ENCODE assay signal across 26 mouse cellular contexts in the genomic region with DNA sequence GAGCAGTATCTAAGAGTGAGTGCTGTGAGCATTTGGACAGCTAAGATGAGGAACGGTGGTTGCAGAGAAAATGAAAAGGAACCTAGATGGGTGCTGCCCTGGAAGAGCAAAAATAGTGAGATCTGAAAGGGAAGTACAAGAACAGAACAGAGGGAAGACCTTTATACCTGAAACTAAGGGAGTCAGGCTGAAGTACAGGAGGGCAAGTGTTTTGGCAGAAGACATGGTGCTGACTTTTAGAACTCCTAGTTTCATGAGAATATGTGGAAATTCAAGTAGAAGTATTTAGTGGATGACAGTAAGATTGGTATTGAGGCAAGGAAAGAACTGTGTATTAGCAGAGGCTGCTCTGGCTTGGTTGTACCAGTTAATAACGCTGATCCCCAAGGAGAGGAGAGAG.
"Had no signal": no experiment of that assay in that cellular context is flagged by ENCODE, and none has a peak within 500 bp of the region (broad histone marks: within the 10 kb centered on the region; RNA-seq: fewer than 3 reads in every experiment).

No protein-coding gene starts in this region.

- H3K27me3 ChIP-seq: heart, embryonic 12.5 days; hindbrain, embryonic 12.5 days; intestine, embryonic 15.5 days; kidney, embryonic 15.5 days; limb, embryonic 12.5 days; liver, embryonic 13.5 days; liver, embryonic 15.5 days had no signal

- ATAC-seq: hindbrain, embryonic 16.5 days; inflammation-experienced regulatory T-cells, adult 6 months; intestine, embryonic 15.5 days; intestine, postnatal 0 days had no signal

- H3K9me3 ChIP-seq: heart, embryonic 10.5 days; heart, embryonic 12.5 days; hindbrain, embryonic 10.5 days; hindbrain, embryonic 12.5 days; intestine, embryonic 15.5 days; kidney, embryonic 15.5 days; limb, embryonic 10.5 days; limb, embryonic 12.5 days; liver, embryonic 13.5 days; liver, embryonic 15.5 days had no signal

- H3K27ac ChIP-seq: gastrocnemius, adult 2 months; heart, embryonic 10.5 days; hindbrain, embryonic 10.5 days; hindbrain, embryonic 12.5 days; hindbrain, embryonic 14.5 days; intestine, embryonic 15.5 days; kidney, embryonic 15.5 days; kidney, postnatal 0 days; layer of hippocampus, adult 2 months; left cerebral cortex, adult 2 months; limb, embryonic 10.5 days; limb, embryonic 12.5 days; liver, embryonic 13.5 days; liver, embryonic 15.5 days had no signal

- H3K4me3 ChIP-seq: gastrocnemius, adult 2 months; heart, embryonic 10.5 days; heart, embryonic 12.5 days; hindbrain, embryonic 10.5 days; hindbrain, embryonic 12.5 days; intestine, embryonic 15.5 days; kidney, embryonic 15.5 days; layer of hippocampus, adult 2 months; left cerebral cortex, adult 2 months; limb, embryonic 10.5 days; limb, embryonic 12.5 days; liver, embryonic 13.5 days; liver, embryonic 15.5 days had no signal

- DNase-seq: gastrocnemius, adult 2 months; gastrocnemius, postnatal 10 days; gastrocnemius, postnatal 25 days; heart, adult 18-20 months; heart, postnatal 10 days; heart, postnatal 4 days; kidney, adult 18-20 months; kidney, postnatal 14 days; liver; liver, embryonic 13.5 days had no signal

- H3K4me2 ChIP-seq: heart, embryonic 12.5 days; hindbrain, embryonic 12.5 days; hindbrain, embryonic 14.5 days; intestine, embryonic 15.5 days; kidney, embryonic 15.5 days; limb, embryonic 12.5 days; liver, embryonic 13.5 days; liver, embryonic 15.5 days had no signal

- H3K9ac ChIP-seq: heart, embryonic 12.5 days; hindbrain, embryonic 12.5 days; hindbrain, embryonic 14.5 days; intestine, embryonic 15.5 days; kidney, embryonic 15.5 days; limb, embryonic 12.5 days; liver, embryonic 13.5 days; liver, embryonic 15.5 days had no signal

- H3K4me1 ChIP-seq: heart, embryonic 10.5 days; heart, embryonic 12.5 days; hindbrain, embryonic 10.5 days; hindbrain, embryonic 12.5 days; intestine, embryonic 15.5 days; kidney, embryonic 15.5 days; limb, embryonic 10.5 days; limb, embryonic 12.5 days; liver, embryonic 13.5 days; liver, embryonic 15.5 days had no signal
